ENCODE assay signal across 8 mouse cellular contexts in genomic region chr1:92473165-92474041, GRCm38 (mm10). TPM values are rescaled to one million over a fixed set of nuclear protein-coding genes. Genes with fewer than 3 reads are reported as not detected.
A peak's percentile ranks its signal among the peaks of the same experiment; 100 is the strongest.
DNase-seq lines count a peak whose midpoint lies in the region; ATAC-seq lines count a peak whose summit lies in the region.

Gene Ndufa10 (minus strand): TSS chr1:92473860.

- peak; percentile 95 for DNase-seq in adipocyte (ENCODE audit: low spot score)
- DNase-seq in embryo, embryonic 10 days (ENCODE audit: low spot score): peak; percentile 95
- peak; percentile 98 for DNase-seq in gastrocnemius, postnatal 10 days
- peak; percentile 98 for DNase-seq in induced T-regulatory cell, adult 2 months (ENCODE audit: low read depth)
- DNase-seq in left cerebral cortex, adult 9 months (ENCODE audit: low spot score in 2 of 2): peak; percentile 76 to 93
- peak; percentile 92 for DNase-seq in right cerebral cortex, postnatal 14 days
- DNase-seq in urinary bladder, postnatal 36 days (ENCODE audit: low spot score in 2 of 2): peak; percentile 93 to 94

- peak; percentile 94 for ATAC-seq in megakaryocyte progenitor cell, adult 5-6 weeks (replicated peaks; ENCODE audit: poor library complexity)

RNA-seq across cellular contexts. Expression of gene Ndufa10, which starts in this region (rescaled TPM):
- total RNA-seq in gastrocnemius, postnatal 10 days (2021): 100 to 1,000 TPM; 379 to 385 TPM
- 175 TPM in 2 replicates for total RNA-seq in megakaryocyte progenitor cell, adult 5-6 weeks (2015)
- 101 and 110 TPM in 2 replicates for total RNA-seq in megakaryocyte progenitor cell, adult 5-6 weeks (2017)

Comparison
In these comparisons a context has a peak if more than half of its experiments do, and no peak if none do; other contexts are left out.
1. Peak in every context shown above with its lines: DNase-seq and ATAC-seq.